Mouse (Mus musculus) urinary bladder, postnatal 0 days (tissue): ENCODE measurements around the gene Akap1. TPM values are rescaled to one million over a fixed set of nuclear protein-coding genes. Genes with fewer than 3 reads are reported as not detected.

Source experiments
- polyA plus RNA-seq: library from polyadenylated mRNA; unstranded; fragments of >200 nt; fragmentation: Nextera tagmentation; extraction: Ambion mirVana; gene quantifications from 2 replicates; pipeline ENCODE4 v1.2.1, GENCODE M21; 2015

Akap1 gene
- 14.5 and 17.3 TPM in 2 replicates for polyA plus RNA-seq

DNA sequence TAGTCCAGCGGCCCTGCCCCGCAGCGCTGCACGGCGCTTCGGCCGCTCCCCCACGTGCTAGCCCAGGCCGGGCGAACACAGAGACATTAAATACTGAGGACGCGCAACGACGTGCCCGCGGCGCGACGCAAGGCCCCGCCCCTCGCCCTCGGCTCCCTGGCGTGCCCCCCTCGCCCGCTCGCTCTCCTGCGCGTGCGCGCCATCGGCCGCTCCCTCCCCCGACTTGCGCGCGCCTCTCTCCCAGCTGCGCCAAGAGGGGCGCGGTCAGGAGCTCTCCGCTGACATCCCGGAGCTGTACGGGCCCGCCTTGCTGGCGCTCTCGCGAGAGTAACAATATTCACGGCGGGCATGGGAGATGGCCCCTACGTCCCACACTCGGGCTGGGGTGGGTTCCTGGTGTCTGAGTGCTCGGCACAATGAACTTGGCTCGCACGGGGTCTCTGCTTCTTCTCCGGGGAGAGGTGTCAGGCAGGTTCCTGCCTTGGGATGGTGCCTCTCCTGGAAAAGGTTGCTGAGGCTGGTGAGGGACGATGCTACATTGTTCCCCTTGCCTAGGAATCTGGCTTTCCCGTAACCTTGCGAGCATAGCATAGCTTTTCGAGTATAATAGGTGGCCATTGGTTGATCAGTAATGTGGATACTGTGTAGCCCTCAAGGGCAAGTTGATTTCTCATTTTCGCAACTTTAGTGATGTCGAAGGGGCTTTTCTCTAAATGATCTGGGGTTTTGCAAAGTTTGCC, at the start of gene Akap1:
TSS of gene Akap1 (minus strand) at position 129 of the 740 bp plus-strand sequence.

Other genes starting within 250 kb of the Akap1 start
- gene Msi2, start 146.1 kb downstream of the Akap1 start, polyA plus RNA-seq = 9.9 and 10.4 TPM in 2 replicates
- gene Scpep1, start 90.9 kb upstream of the Akap1 start, polyA plus RNA-seq = 71.0 and 83.6 TPM in 2 replicates
- not detected in 2 replicates for gene Elobl, start 102.3 kb upstream of the Akap1 start, polyA plus RNA-seq
- gene Coil, start 105.7 kb upstream of the Akap1 start, polyA plus RNA-seq = 4.8 TPM in 2 replicates
- 13.7 and 17.9 TPM in 2 replicates for gene Trim25, start 134.8 kb upstream of the Akap1 start, polyA plus RNA-seq
- 2.3 and 2.7 TPM in 2 replicates for gene Dgke, start 202.3 kb upstream of the Akap1 start, polyA plus RNA-seq
- gene Gm525, start 209.3 kb upstream of the Akap1 start, polyA plus RNA-seq = 0.67 and 1.6 TPM in 2 replicates